Mouse (Mus musculus) sigmoid colon, adult 10 weeks (tissue): ENCODE data around the gene Col15a1. TPM values are rescaled to one million over a fixed set of nuclear protein-coding genes. Genes with fewer than 3 reads are reported as not detected.

Experiments
- polyA plus RNA-seq: library from polyadenylated mRNA; stranded (reverse); fragments of 350-450 nt; fragmentation: Illumina TruSeq; extraction: RNeasy Lipid Tissue Mini Kit (QIAGEN cat#74804); gene quantifications from one replicate; pipeline ENCODE4 v1.2.3, GENCODE M21; 2014; ENCODE audit warnings: low read depth, low replicate concordance

The Col15a1 gene
- 26.8 TPM for polyA plus RNA-seq

DNA sequence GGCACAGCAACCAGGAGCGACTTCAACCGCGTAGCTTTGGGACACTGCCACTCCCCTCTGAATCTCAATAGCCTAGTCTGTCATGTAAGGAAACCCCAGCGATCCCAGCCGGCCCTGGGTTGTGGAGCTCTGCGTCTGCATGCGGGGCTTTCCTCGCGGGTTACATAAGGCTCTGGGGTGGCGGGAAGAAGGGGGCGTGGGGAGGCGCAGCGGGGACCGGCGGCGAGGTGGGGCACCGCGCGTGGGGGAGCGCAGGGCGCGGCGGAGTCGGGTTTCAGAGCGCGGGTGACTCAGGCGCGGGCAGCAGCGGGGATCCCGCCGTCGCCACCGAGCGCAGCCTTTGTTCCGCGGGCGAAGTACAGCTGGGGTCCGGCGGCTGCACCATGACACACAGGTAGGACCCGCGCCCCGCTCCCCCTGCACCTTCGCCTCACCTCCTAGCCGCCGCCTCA lies at the start of gene Col15a1:
Gene Col15a1 (plus strand): TSS at position 193 of the 452 bp plus-strand sequence.

DNA sequence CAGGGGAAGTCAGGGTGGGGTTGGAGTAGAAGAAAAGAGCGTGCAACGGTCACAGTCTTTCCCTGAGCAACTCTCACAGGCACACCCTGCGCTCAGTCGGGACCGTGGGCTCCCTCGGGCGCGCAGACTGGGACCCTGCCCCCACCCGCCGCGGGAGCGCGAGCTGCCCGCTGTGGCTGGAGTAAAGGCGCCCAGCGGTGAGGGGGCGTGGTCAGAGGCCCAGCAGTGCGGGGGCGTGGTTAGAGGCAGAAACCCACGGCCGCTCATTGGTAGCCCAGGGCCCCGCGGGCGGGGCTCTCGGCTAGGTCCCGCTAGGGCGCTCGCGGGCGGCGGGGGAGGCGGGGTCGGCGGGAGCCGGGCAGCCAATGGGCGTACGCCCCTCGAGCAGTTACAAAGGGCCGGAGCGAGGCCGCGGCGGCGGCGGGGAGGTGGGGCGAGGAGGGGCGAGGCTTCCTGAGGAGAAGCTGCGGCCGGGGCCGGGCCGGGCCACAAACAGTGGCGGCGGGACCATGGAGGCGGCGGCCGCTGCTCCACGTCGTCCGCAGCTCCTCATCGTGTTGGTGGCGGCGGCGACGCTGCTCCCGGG lies 144.9 kb downstream of the Col15a1 start, which contains the start of gene Tgfbr1:
Gene Tgfbr1 (plus strand): TSS at position 420 of the 586 bp plus-strand sequence.

Other genes with a start within 250 kb of the Col15a1 start
- 0.06 TPM for gene Gabbr2, start 216.3 kb upstream of the Col15a1 start, polyA plus RNA-seq
- not detected for gene Anks6, start 150.7 kb upstream of the Col15a1 start, polyA plus RNA-seq
- gene Galnt12, start 116.3 kb upstream of the Col15a1 start, polyA plus RNA-seq = 63.5 TPM
- 77.9 TPM for gene Tgfbr1, start 145.1 kb downstream of the Col15a1 start, polyA plus RNA-seq